Mouse (Mus musculus): ENCODE measurements around the gene Fry. TPM values are rescaled to one million over a fixed set of nuclear protein-coding genes. Genes with fewer than 3 reads are reported as not detected.

Fry gene
- total RNA-seq, 1 experiment from 2014 or later, result 51.4 TPM

GRCm38 (mm10) chr5:150389589-150390377, 271.3 kb downstream of the Fry start:
- ATAC-seq (replicated peaks; ENCODE audit: insufficient number of reproducible peaks, low FRiP score, low TSS enrichment, poor library complexity, severe bottlenecking), result no peak

- no peak for ATAC-seq (replicated peaks; ENCODE audit: insufficient number of reproducible peaks, low FRiP score, low TSS enrichment, poor library complexity, severe bottlenecking)
Measured at GRCm38 (mm10) chr5:150390422-150390821, 272.0 kb downstream of the Fry start.

DNA sequence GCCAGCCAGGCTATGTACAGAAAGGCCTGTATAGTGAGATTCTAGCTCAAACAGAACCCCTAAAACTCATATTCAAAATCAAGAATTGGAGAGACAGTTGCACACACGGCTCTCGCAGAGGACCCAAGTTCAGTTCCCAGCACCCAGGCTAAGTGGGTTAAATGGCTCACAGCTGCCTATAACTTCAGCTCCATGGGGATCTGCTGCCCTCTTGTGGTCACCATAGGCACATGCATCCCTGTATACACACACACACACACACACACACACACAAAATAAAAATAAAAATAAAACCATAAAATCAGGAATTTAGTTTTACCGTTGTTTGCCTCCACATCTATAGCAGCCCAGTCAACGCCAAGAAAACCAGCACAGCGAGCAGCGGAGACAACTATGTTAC, 276.2 kb downstream of the Fry start:
- no peak for ATAC-seq (replicated peaks; ENCODE audit: insufficient number of reproducible peaks, low FRiP score, low TSS enrichment, poor library complexity, severe bottlenecking)

DNA sequence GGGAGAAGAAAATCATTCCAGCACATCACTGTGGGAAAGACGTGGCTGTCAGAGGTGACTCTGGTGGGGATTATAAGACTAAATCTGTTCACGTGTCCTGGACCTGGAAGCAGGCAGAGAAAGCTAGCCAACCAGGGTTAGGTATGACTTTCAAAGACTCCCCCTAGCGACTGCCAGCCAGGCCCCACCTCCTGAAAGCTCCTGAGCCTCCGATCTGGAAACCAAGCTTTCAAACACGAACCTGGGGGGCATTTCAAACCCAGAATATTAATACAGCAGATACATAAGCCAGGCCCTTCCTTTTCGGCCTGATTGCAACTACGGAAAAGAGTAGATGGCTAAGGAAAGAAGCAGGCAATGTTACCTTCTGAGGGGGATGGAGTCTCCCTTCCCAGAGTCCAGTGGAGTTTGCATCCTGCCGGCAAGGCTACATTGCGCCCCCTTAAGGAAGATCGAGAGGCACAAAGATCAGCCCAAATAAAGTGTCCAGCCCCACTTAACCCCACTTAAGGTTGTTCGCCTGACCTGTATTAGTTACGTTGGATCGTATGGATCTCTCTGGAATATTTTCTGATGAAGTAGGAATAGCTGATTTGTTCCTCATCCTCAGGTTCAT, 284.5 kb downstream of the Fry start:
- ATAC-seq (replicated peaks; ENCODE audit: insufficient number of reproducible peaks, low FRiP score, low TSS enrichment, poor library complexity, severe bottlenecking), result no peak

DNA sequence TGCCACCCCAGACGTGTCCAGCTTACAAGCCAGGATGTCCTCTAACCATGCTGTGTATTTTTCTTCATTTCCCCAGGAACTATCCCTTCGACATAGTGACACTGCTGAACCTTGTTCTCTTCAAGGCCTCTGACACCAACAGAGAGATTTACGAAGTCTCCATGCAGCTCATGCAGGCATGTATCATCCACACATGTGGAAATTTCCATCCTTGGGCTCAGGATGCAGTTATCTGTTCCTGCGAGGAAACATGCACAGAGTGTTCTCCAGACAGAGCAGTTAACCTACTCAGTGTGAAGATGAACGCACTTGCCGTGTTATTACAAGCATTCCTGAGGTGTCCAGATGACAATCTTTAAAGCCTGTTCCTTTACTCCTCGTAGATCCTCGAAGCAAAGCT, 286.4 kb downstream of the Fry start:
- no peak for ATAC-seq (replicated peaks; ENCODE audit: insufficient number of reproducible peaks, low FRiP score, low TSS enrichment, poor library complexity, severe bottlenecking)

DNA sequence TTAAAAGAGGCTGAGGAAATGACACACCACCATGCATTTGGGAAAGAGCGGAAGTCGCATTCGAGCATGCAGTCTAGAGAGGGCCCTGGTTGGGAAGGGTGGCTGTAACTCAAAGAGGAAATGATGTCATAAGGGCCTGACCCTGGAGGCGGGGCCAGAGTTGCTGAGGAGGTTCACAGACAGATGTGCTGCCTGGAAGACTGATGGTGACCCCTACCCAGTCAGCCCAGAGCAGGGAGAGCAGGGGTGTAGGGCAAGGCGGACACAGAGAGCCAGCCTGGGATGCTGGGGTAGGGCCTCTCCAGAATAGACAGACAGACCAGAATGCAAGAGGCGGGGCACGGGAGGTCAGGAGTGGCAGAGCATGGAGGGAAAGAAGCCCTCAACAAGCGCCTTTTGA, 290.5 kb downstream of the Fry start:
- ATAC-seq (replicated peaks; ENCODE audit: insufficient number of reproducible peaks, low FRiP score, low TSS enrichment, poor library complexity, severe bottlenecking), result no peak

GRCm38 (mm10) chr5:150409451-150410045, 291.1 kb downstream of the Fry start:
- no peak for ATAC-seq (replicated peaks; ENCODE audit: insufficient number of reproducible peaks, low FRiP score, low TSS enrichment, poor library complexity, severe bottlenecking)

GRCm38 (mm10) chr5:150412750-150413450, 294.5 kb downstream of the Fry start:
- no peak for ATAC-seq (replicated peaks; ENCODE audit: insufficient number of reproducible peaks, low FRiP score, low TSS enrichment, poor library complexity, severe bottlenecking)

DNA sequence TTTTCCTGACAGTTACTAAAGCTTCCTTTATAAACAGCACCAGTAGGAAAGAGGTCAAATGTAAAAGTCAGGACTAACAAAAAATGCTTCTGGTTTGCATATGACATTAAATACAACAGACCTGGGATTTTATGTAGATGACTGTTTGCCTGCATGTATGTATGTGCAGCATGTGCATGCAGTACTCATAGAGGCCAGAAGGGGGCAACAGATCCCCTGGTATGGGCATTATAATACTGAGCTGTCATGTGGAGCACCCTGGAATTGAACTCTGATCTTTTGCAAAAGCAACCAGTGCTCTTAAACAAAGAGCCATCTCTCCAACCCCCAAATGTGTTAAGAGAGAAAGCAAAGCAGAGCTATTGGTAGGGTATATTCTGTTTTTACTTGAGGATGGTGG, 296.4 kb downstream of the Fry start:
- ATAC-seq (replicated peaks; ENCODE audit: insufficient number of reproducible peaks, low FRiP score, low TSS enrichment, poor library complexity, severe bottlenecking), result no peak

DNA sequence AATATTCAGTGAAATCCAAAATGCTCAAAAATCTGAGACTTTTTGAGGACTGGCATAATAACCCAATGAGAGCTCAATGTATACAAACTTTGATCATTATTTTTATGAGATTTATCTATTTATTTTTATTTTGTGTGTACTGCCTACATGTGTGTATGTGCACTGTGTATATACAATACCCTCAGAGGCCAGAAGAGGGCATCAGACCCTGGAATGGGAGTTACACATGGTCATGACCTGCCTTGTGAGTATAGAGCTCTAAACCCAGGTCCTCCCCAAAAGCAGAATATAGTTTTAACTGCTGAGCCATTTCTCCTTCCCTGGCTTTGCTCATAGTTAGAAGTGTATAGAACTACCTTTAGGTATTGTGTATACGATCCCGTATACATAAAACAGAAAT, 298.8 kb downstream of the Fry start:
- ATAC-seq (replicated peaks; ENCODE audit: insufficient number of reproducible peaks, low FRiP score, low TSS enrichment, poor library complexity, severe bottlenecking), result no peak

GRCm38 (mm10) chr5:150418035-150418434, 299.6 kb downstream of the Fry start:
- ATAC-seq (replicated peaks; ENCODE audit: insufficient number of reproducible peaks, low FRiP score, low TSS enrichment, poor library complexity, severe bottlenecking), result no peak

DNA sequence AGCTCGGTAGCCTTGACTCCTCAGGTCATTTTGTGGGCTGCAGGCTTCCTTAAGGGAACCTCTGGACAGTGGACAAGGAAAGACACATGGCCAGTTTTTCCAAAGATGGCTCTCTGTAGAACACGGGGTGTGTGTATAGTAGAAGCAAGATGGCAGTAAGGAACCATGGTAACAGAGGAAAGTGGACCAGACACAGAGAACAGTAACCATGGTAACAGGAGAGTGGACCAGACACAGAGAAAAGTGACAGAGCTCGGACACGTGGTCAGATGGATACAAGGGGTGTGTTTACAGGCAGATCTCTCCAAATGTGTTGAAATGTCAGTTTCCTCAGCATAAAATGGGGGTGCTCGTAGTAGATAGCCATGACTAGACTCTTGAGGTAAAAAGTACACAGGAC, 306.6 kb downstream of the Fry start:
- ATAC-seq (replicated peaks; ENCODE audit: insufficient number of reproducible peaks, low FRiP score, low TSS enrichment, poor library complexity, severe bottlenecking), result no peak

- no peak for ATAC-seq (replicated peaks; ENCODE audit: insufficient number of reproducible peaks, low FRiP score, low TSS enrichment, poor library complexity, severe bottlenecking)
Measured at GRCm38 (mm10) chr5:150426595-150426994, 308.1 kb downstream of the Fry start.

DNA sequence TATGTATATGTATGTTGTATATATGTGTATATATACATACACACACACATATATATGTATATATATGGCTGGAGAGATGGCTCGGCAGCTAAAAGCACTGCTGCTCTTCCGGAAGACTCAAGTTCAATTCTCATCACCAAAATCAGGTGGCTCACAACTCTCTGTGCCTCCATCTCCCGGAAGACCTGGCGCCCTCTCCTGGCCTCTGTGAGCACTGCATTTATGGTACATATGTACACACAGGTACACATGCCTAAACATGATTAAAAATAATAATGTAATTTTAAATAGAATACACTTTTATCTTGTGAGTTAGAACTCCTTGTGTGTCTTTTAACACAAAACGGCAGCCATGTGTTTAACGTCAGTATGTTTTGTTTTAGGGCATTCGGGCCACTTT, 312.8 kb downstream of the Fry start:
- ATAC-seq (replicated peaks; ENCODE audit: insufficient number of reproducible peaks, low FRiP score, low TSS enrichment, poor library complexity, severe bottlenecking), result no peak

- ATAC-seq (replicated peaks; ENCODE audit: insufficient number of reproducible peaks, low FRiP score, low TSS enrichment, poor library complexity, severe bottlenecking), result no peak
Measured at GRCm38 (mm10) chr5:150432960-150433359, 314.5 kb downstream of the Fry start.

GRCm38 (mm10) chr5:150436629-150437389, 318.4 kb downstream of the Fry start:
- no peak for ATAC-seq (replicated peaks; ENCODE audit: insufficient number of reproducible peaks, low FRiP score, low TSS enrichment, poor library complexity, severe bottlenecking)

GRCm38 (mm10) chr5:150441690-150442089, 323.2 kb downstream of the Fry start:
- no peak for ATAC-seq (replicated peaks; ENCODE audit: insufficient number of reproducible peaks, low FRiP score, low TSS enrichment, poor library complexity, severe bottlenecking)

DNA sequence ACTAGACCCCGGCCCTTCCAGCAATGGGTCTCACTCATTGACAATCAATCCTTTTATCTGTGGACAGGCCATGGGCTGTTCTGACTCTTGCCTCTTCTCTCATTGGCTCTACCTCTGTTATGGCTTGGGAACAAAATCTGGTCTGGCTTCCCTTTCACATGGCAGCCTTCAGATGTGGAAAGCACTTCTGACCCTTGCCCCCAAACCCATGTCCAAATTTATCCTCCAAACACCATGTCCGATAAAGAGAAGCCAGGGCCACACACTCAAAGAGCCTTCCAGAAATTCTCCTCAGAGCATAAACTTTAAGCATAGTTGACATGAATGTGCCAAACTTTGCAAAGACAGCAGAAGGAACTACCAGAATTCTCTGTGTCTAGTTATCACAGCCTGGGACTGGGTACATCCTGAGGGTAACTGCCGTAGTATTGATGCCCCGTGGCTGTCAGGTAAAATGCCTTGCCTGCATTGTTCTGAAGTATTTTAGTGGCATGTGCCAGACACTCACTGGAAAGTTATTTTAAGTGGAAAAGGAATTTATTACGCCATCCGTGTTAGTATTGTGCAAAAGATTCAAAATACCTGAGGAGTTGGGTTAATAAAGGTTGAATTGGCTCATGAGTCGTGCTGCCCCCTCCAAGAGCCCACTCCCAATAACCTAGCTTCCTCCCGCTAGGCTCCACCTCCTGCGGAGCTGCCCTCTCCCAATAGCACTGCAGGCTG, 333.0 kb downstream of the Fry start:
- no peak for ATAC-seq (replicated peaks; ENCODE audit: insufficient number of reproducible peaks, low FRiP score, low TSS enrichment, poor library complexity, severe bottlenecking)

Measured in monocyte, adult 5-6 weeks (primary cell).